8 mouse cellular contexts compared by ENCODE assay signal in the genomic region with DNA sequence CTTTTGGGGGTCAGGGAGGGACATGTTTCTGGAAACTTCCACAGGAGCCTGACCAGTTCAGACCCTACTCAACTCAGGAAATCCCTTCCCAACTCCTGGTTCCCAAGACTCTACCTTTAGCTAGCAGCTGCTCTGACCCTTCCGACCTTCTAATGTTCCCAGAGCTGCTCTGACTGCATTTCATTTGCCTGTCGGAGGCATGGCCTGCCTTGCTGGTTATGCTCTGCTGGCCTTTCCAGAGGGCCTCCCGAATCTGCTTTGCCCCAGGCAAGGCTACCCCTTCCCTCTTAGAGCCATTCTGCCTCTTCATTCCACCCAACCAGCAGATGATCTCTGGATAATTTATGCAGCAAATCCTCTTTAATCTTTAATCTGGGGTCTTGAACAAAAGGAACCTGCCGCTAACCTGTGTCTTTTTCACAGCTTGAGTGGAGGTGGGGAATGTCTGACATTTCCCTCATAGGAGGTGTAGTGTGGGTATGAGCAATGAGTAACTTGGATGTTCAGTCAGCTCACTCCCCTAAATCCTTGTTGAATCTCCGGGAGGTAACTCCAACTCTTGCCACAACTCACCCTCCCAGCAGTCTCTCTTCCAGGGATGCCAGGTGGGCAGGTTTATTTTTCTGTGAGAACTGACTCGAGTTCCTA. TPM values are rescaled to one million over a fixed set of nuclear protein-coding genes. Genes with fewer than 3 reads are reported as not detected.
DNase-seq lines count a peak whose midpoint lies in the region; ATAC-seq and TF ChIP-seq lines count a peak whose summit lies in the region.

No protein-coding gene starts in this region.

- no peak for TF ChIP-seq POLR2A in lung, adult 2 months (IDR thresholded peaks at IDR 0.05; ENCODE audit: borderline replicate concordance, extremely low read depth, low read depth, low read length)

- H3K27ac ChIP-seq in midbrain, embryonic 16.5 days (ENCODE audit: low read length): peak overlapping the region; percentile 67

- H3K9me3 ChIP-seq in erythroblast, embryonic 14.5 days (ENCODE audit: control insufficient read depth, low read length): no peaks in the 10 kb centered on the region
- H3K9me3 ChIP-seq in midbrain, embryonic 16.5 days (replicated peaks; ENCODE audit: control insufficient read depth, low read length, poor library complexity, severe bottlenecking): no peaks in the 10 kb centered on the region

- 0 out of 2 replicates have a peak, but pooled peaks have one; percentile 3 for ATAC-seq in midbrain, embryonic 16.5 days

- peaks cover 6% of the 10 kb centered on the region; the same call in 1 of the 2 replicates for H3K4me1 ChIP-seq in lung, adult 2 months (ENCODE audit: control insufficient read depth, insufficient read depth, low read length)
- H3K4me1 ChIP-seq in erythroblast, embryonic 14.5 days (ENCODE audit: control insufficient read depth): peaks cover 22% of the 10 kb centered on the region
- H3K4me1 ChIP-seq in midbrain, embryonic 16.5 days (ENCODE audit: control insufficient read depth, insufficient read depth, low read length): peaks cover 12% of the 10 kb centered on the region

- TF ChIP-seq CTCF in lung, adult 2 months (IDR thresholded peaks at IDR 0.05; ENCODE audit: insufficient read depth, low read length): no peak

- no peak for DNase-seq in lung, adult 2 months
- DNase-seq in lung, postnatal 10 days: no peak
- peak; percentile 51 for DNase-seq in kidney, adult 9 months
- no peak for DNase-seq in MN1 (ENCODE audit: low spot score)
- no peak for DNase-seq in embryo, embryonic 10.5 days (ENCODE audit: low spot score)
- DNase-seq in adrenal gland, adult 2 months: no peak

- H3K9ac ChIP-seq in midbrain, embryonic 16.5 days (ENCODE audit: low read depth, low read length): peak overlapping the region; percentile 86

- no peaks in the 10 kb centered on the region for H3K36me3 ChIP-seq in erythroblast, embryonic 14.5 days (ENCODE audit: control insufficient read depth)
- no peaks in the 10 kb centered on the region for H3K36me3 ChIP-seq in midbrain, embryonic 16.5 days (ENCODE audit: control insufficient read depth, insufficient read depth, low read length)

- no peaks in the 10 kb centered on the region for H3K27me3 ChIP-seq in erythroblast, embryonic 14.5 days (ENCODE audit: control insufficient read depth)
- no peaks in the 10 kb centered on the region for H3K27me3 ChIP-seq in midbrain, embryonic 16.5 days (ENCODE audit: control insufficient read depth, insufficient read depth, low read depth, low read length)

- H3K4me2 ChIP-seq in midbrain, embryonic 16.5 days (ENCODE audit: low read length): peak overlapping the region; percentile 96

- peak overlapping the region; percentile 79 for H3K4me3 ChIP-seq in lung, adult 2 months (replicated peaks; ENCODE audit: extremely low read depth, low read depth, low read length)
- H3K4me3 ChIP-seq in erythroblast, embryonic 14.5 days (replicated peaks): peak overlapping the region; percentile 66
- peak overlapping the region; percentile 70 for H3K4me3 ChIP-seq in midbrain, embryonic 16.5 days (ENCODE audit: low read depth, low read length)

- WGBS in lung, adult 2 months: 47% methylated on average over 6 of the region's 6 CpGs
- 5% methylated on average over 6 of the region's 6 CpGs for WGBS in midbrain, embryonic 16.5 days

RNA-seq across cellular contexts. Expression of a gene that starts 9.0 kb away (rescaled TPM):
- 149 and 238 TPM in 2 replicates for polyA plus RNA-seq in lung, adult 2 months (2012; rRNA removed)
- 0.08 and 0.09 TPM in 2 replicates for polyA plus RNA-seq in erythroblast, embryonic 14.5 days (2012)
- 32.5 and 33.6 TPM in 2 replicates for polyA plus RNA-seq in midbrain, embryonic 16.5 days (2015; fragmentation: Nextera tagmentation; extraction: Ambion mirVana)
- 10 to 100 TPM; 42.0 to 52.8 TPM for total RNA-seq in adrenal gland, adult 2 months (2021)
- 14.8 and 14.9 TPM in 2 replicates for polyA plus RNA-seq in adrenal gland, adult 2 months (2012; rRNA removed)

RNA-seq across cellular contexts. Expression of a gene that starts 11.3 kb away (rescaled TPM):
- not detected in 2 replicates for polyA plus RNA-seq in lung, adult 2 months (2012; rRNA removed)
- polyA plus RNA-seq in erythroblast, embryonic 14.5 days (2012): not detected in 2 replicates
- not detected in 2 replicates for polyA plus RNA-seq in midbrain, embryonic 16.5 days (2015; fragmentation: Nextera tagmentation; extraction: Ambion mirVana)
- not detected for total RNA-seq in adrenal gland, adult 2 months (2021)
- not detected in 2 replicates for polyA plus RNA-seq in adrenal gland, adult 2 months (2012; rRNA removed)

RNA-seq across cellular contexts. Expression of a gene that starts 14.2 kb away (rescaled TPM):
- polyA plus RNA-seq in lung, adult 2 months (2012; rRNA removed): 21.0 and 22.1 TPM in 2 replicates
- polyA plus RNA-seq in erythroblast, embryonic 14.5 days (2012): 0.20 and 0.53 TPM in 2 replicates
- polyA plus RNA-seq in midbrain, embryonic 16.5 days (2015; fragmentation: Nextera tagmentation; extraction: Ambion mirVana): 54.5 and 58.2 TPM in 2 replicates
- 10 to 100 TPM; 24.6 to 31.1 TPM for total RNA-seq in adrenal gland, adult 2 months (2021)
- 13.0 and 15.2 TPM in 2 replicates for polyA plus RNA-seq in adrenal gland, adult 2 months (2012; rRNA removed)

RNA-seq across cellular contexts. Expression of a gene that starts 39.2 kb away (rescaled TPM):
- 0.02 TPM in 1 of 2 replicates, not detected in the other for polyA plus RNA-seq in lung, adult 2 months (2012; rRNA removed)
- not detected in 2 replicates for polyA plus RNA-seq in erythroblast, embryonic 14.5 days (2012)
- polyA plus RNA-seq in midbrain, embryonic 16.5 days (2015; fragmentation: Nextera tagmentation; extraction: Ambion mirVana): 0.39 and 0.57 TPM in 2 replicates
- total RNA-seq in adrenal gland, adult 2 months (2021): under 1 TPM in 1 of 2 experiments, not detected in 1; 0.12 TPM
- polyA plus RNA-seq in adrenal gland, adult 2 months (2012; rRNA removed): 0.04 TPM in 1 of 2 replicates, not detected in the other

Comparison
In these comparisons a context has a peak if more than half of its experiments do, and no peak if none do; other contexts are left out.
1. RNA of a gene that starts 9.0 kb away (polyA plus RNA-seq): 149 to 238 TPM in lung, adult 2 months, 32.5 to 33.6 TPM in midbrain, embryonic 16.5 days and 14.8 to 14.9 TPM in adrenal gland, adult 2 months; 0.08 to 0.09 TPM in erythroblast, embryonic 14.5 days; every median in the first group is over 10 times any median in the second.
2. Peak in every context shown above with its lines, with median percentiles within 50 percentile points of each other: H3K4me3 ChIP-seq.